34 mouse cellular contexts compared by ENCODE assay signal in the genomic region with DNA sequence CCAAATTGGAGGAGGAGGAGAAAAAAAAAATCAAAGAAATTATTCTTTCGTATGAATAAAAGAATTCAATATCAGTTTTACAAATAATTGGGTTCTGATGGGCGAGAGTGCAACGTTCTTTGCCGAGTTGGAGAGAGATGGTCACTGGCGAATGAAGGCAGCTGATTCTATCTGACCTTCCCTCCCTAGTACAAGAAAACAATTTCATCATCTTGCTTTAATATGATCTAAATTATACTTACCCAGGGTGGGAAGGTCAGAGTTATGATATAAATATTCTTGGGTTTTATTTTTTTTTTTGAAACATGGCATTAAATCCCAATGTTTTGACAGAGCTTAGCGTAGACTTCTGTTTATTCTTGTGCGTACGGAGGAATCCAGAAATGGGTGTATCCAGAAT. TPM values are rescaled to one million over a fixed set of nuclear protein-coding genes. Genes with fewer than 3 reads are reported as not detected.
A peak's percentile ranks its signal among the peaks of the same experiment; 100 is the strongest.
DNase-seq lines count a peak whose midpoint lies in the region; ATAC-seq lines count a peak whose summit lies in the region.
"Had no signal": no experiment of that assay in that cellular context is flagged by ENCODE, and none has a peak within 500 bp of the region (broad histone marks: within the 10 kb centered on the region; RNA-seq: fewer than 3 reads in every experiment).

No protein-coding gene starts in this region.

- ATAC-seq in heart, embryonic 14.5 days (ENCODE audit: insufficient number of reproducible peaks, insufficient read depth, low FRiP score, low read depth): no peak
- no peak for ATAC-seq in limb, embryonic 13.5 days (ENCODE audit: low FRiP score, low read depth)
- ATAC-seq in lung, embryonic 16.5 days (ENCODE audit: low read depth): no peak
- no peak for ATAC-seq in stomach, embryonic 16.5 days (ENCODE audit: insufficient read depth, low FRiP score)
- ATAC-seq: forebrain, embryonic 13.5 days; midbrain, embryonic 13.5 days; Patski had no signal

- WGBS in heart, embryonic 14.5 days: 87% methylated on average over 8 of the region's 8 CpGs
- 83% methylated on average over 8 of the region's 8 CpGs for WGBS in limb, embryonic 13.5 days
- 91% methylated on average over 8 of the region's 8 CpGs for WGBS in limb, embryonic 10.5 days
- WGBS in lung, embryonic 16.5 days: 52% methylated on average over 8 of the region's 8 CpGs
- WGBS in stomach, embryonic 16.5 days: 54% methylated on average over 8 of the region's 8 CpGs

- H3K4me3 ChIP-seq in heart, embryonic 14.5 days (ENCODE audit: control insufficient read depth in 1 of 2, insufficient read depth in 1 of 2, low read depth in 1 of 2, low read length in 2 of 2): no peak overlapping the region
- no peak overlapping the region for H3K4me3 ChIP-seq in limb, embryonic 13.5 days
- no peak overlapping the region for H3K4me3 ChIP-seq in limb, embryonic 10.5 days
- no peak overlapping the region for H3K4me3 ChIP-seq in lung, embryonic 16.5 days (ENCODE audit: low read length)
- no peak overlapping the region for H3K4me3 ChIP-seq in stomach, embryonic 16.5 days (replicated peaks; ENCODE audit: low read length)
- H3K4me3 ChIP-seq: forebrain, embryonic 13.5 days; liver, embryonic 15.5 days; midbrain, embryonic 13.5 days had no signal

- no peaks in the 10 kb centered on the region for H3K27me3 ChIP-seq in heart, embryonic 14.5 days (ENCODE audit: control insufficient read depth, insufficient read depth, low read length)
- peaks cover 3% of the 10 kb centered on the region; the same call in 1 of the 2 replicates for H3K27me3 ChIP-seq in limb, embryonic 13.5 days
- H3K27me3 ChIP-seq in limb, embryonic 10.5 days (ENCODE audit: low read depth, poor library complexity, severe bottlenecking): peaks cover 31% of the 10 kb centered on the region
- no peaks in the 10 kb centered on the region; the same call in 1 of the 2 replicates for H3K27me3 ChIP-seq in lung, embryonic 16.5 days (ENCODE audit: control insufficient read depth, insufficient read depth, low read depth, low read length)
- H3K27me3 ChIP-seq in stomach, embryonic 16.5 days (ENCODE audit: control insufficient read depth, insufficient read depth, low read length): no peaks in the 10 kb centered on the region
- H3K27me3 ChIP-seq: Patski had no signal

- H3K9me3 ChIP-seq in heart, embryonic 14.5 days (ENCODE audit: control insufficient read depth, low read length): no peaks in the 10 kb centered on the region
- H3K9me3 ChIP-seq in limb, embryonic 13.5 days: no peaks in the 10 kb centered on the region
- H3K9me3 ChIP-seq in limb, embryonic 10.5 days (replicated peaks): no peaks in the 10 kb centered on the region
- no peaks in the 10 kb centered on the region for H3K9me3 ChIP-seq in lung, embryonic 16.5 days (ENCODE audit: control insufficient read depth, low read length)
- no peaks in the 10 kb centered on the region for H3K9me3 ChIP-seq in stomach, embryonic 16.5 days (replicated peaks; ENCODE audit: control insufficient read depth, low read length)
- H3K9me3 ChIP-seq: forebrain, embryonic 13.5 days; heart, embryonic 10.5 days; hindbrain, embryonic 13.5 days; limb, embryonic 12.5 days; liver, embryonic 15.5 days; midbrain, embryonic 13.5 days; neural tube, embryonic 13.5 days had no signal

- peaks cover 2 to 11% of the 10 kb centered on the region in 2 experiments; a peak in 2 of 4 replicates for H3K4me1 ChIP-seq in heart, embryonic 14.5 days (ENCODE audit: control insufficient read depth in 2 of 2, insufficient read depth in 2 of 2, low read length in 2 of 2)
- peaks cover 37% of the 10 kb centered on the region for H3K4me1 ChIP-seq in limb, embryonic 13.5 days
- peaks cover 21% of the 10 kb centered on the region for H3K4me1 ChIP-seq in limb, embryonic 10.5 days
- peaks cover 29% of the 10 kb centered on the region for H3K4me1 ChIP-seq in lung, embryonic 16.5 days (replicated peaks; ENCODE audit: control insufficient read depth, insufficient read depth, low read length)
- peaks cover 17% of the 10 kb centered on the region for H3K4me1 ChIP-seq in stomach, embryonic 16.5 days (ENCODE audit: control insufficient read depth, insufficient read depth, low read length)

- no peak overlapping the region for H3K9ac ChIP-seq in heart, embryonic 14.5 days (ENCODE audit: low read length)
- H3K9ac ChIP-seq in limb, embryonic 13.5 days: no peak overlapping the region
- H3K9ac ChIP-seq in lung, embryonic 16.5 days (ENCODE audit: low read length): no peak overlapping the region
- H3K9ac ChIP-seq in stomach, embryonic 16.5 days (ENCODE audit: low read length): no peak overlapping the region
- H3K9ac ChIP-seq: forebrain, embryonic 13.5 days; hindbrain, embryonic 13.5 days; limb, embryonic 12.5 days; liver, embryonic 15.5 days; midbrain, embryonic 13.5 days had no signal

- peak overlapping the region; percentile 99; the same call in 1 of the 2 replicates for H3K4me2 ChIP-seq in heart, embryonic 14.5 days (ENCODE audit: low read length)
- peak overlapping the region; percentile 99 for H3K4me2 ChIP-seq in limb, embryonic 13.5 days (replicated peaks)
- peak overlapping the region; percentile 37 for H3K4me2 ChIP-seq in lung, embryonic 16.5 days (ENCODE audit: low read depth, low read length)
- H3K4me2 ChIP-seq in stomach, embryonic 16.5 days (ENCODE audit: low read depth, low read length): peak overlapping the region; percentile 27; the same call in 1 of the 2 replicates
- H3K4me2 ChIP-seq: liver, embryonic 15.5 days; midbrain, embryonic 13.5 days had no signal

- DNase-seq in heart, adult 8-10 months (ENCODE audit: low spot score): no peak
- DNase-seq in limb, embryonic 10.5 days (ENCODE audit: low spot score): no peak
- no peak for DNase-seq in lung, adult 18-20 months
- DNase-seq: adrenal gland, postnatal 25 days; cerebellum, adult 11-12 months; cerebellum, postnatal 10 days; gastrocnemius, postnatal 10 days; heart, postnatal 4 days; kidney, adult 8-10 months; kidney, postnatal 14 days; right cerebral cortex, postnatal 4 days had no signal

- H3K27ac ChIP-seq in heart, embryonic 14.5 days (replicated peaks in 1 of 2; ENCODE audit: control insufficient read depth in 1 of 2, insufficient read depth in 1 of 2, low read depth in 2 of 2, low read length in 2 of 2): no peak overlapping the region
- no peak overlapping the region for H3K27ac ChIP-seq in limb, embryonic 13.5 days
- H3K27ac ChIP-seq in limb, embryonic 10.5 days: no peak overlapping the region
- H3K27ac ChIP-seq in lung, embryonic 16.5 days (ENCODE audit: low read length): no peak overlapping the region
- no peak overlapping the region for H3K27ac ChIP-seq in stomach, embryonic 16.5 days (ENCODE audit: low read length)
- H3K27ac ChIP-seq: forebrain, embryonic 13.5 days; hindbrain, embryonic 13.5 days; limb, embryonic 12.5 days; liver, embryonic 15.5 days; macrophage; midbrain, embryonic 13.5 days; neural tube, embryonic 13.5 days had no signal

- H3K36me3 ChIP-seq in heart, embryonic 14.5 days (ENCODE audit: control insufficient read depth, insufficient read depth, low read length): no peaks in the 10 kb centered on the region
- no peaks in the 10 kb centered on the region for H3K36me3 ChIP-seq in limb, embryonic 13.5 days
- no peaks in the 10 kb centered on the region for H3K36me3 ChIP-seq in limb, embryonic 10.5 days
- no peaks in the 10 kb centered on the region for H3K36me3 ChIP-seq in lung, embryonic 16.5 days (ENCODE audit: control insufficient read depth, insufficient read depth, low read length)
- H3K36me3 ChIP-seq in stomach, embryonic 16.5 days (ENCODE audit: control insufficient read depth, insufficient read depth, low read length): no peaks in the 10 kb centered on the region
- H3K36me3 ChIP-seq: heart, embryonic 10.5 days; hindbrain, embryonic 13.5 days; limb, embryonic 12.5 days; liver, embryonic 15.5 days had no signal

RNA-seq across cellular contexts. Expression of a gene that starts 2.1 kb away (rescaled TPM):
- 0.88 and 1.4 TPM in 2 replicates for polyA plus RNA-seq in heart, embryonic 14.5 days (2014; fragmentation: Nextera tagmentation; extraction: Ambion mirVana)
- total RNA-seq in heart, adult 8-10 months (2022): 1 to 10 TPM; 2.4 to 3.6 (median 2.5) TPM
- 1.4 and 1.7 TPM in 2 replicates for polyA plus RNA-seq in limb, embryonic 13.5 days (2015; fragmentation: Nextera tagmentation; extraction: Ambion mirVana)
- polyA plus RNA-seq in limb, embryonic 10.5 days (2016; fragmentation: Nextera tagmentation; extraction: Ambion mirVana): 0.23 and 0.26 TPM in 2 replicates
- 1.8 and 2.4 TPM in 2 replicates for polyA plus RNA-seq in lung, embryonic 16.5 days (2015; fragmentation: Nextera tagmentation; extraction: Ambion mirVana)
- 1.1 and 1.3 TPM in 2 replicates for polyA plus RNA-seq in stomach, embryonic 16.5 days (2015; fragmentation: Nextera tagmentation; extraction: Ambion mirVana)
- total RNA-seq: common myeloid progenitor, adult 5-6 weeks; megakaryocyte-erythroid progenitor cell, adult 5-6 weeks; MEL had no signal
- polyA plus RNA-seq: macrophage had no signal

RNA-seq across cellular contexts. Expression of a gene that starts 22.1 kb away (rescaled TPM):
- 37.4 and 41.6 TPM in 2 replicates for polyA plus RNA-seq in heart, embryonic 14.5 days (2014; fragmentation: Nextera tagmentation; extraction: Ambion mirVana)
- 10 to 100 TPM in 2 of 4 experiments, 1 to 10 TPM in 2; 9.2 to 11.3 (median 10.3) TPM for total RNA-seq in heart, adult 8-10 months (2022)
- polyA plus RNA-seq in limb, embryonic 13.5 days (2015; fragmentation: Nextera tagmentation; extraction: Ambion mirVana): 49.3 and 50.5 TPM in 2 replicates
- polyA plus RNA-seq in limb, embryonic 10.5 days (2016; fragmentation: Nextera tagmentation; extraction: Ambion mirVana): 39.8 and 42.0 TPM in 2 replicates
- 50.5 and 51.9 TPM in 2 replicates for polyA plus RNA-seq in lung, embryonic 16.5 days (2015; fragmentation: Nextera tagmentation; extraction: Ambion mirVana)
- 63.6 and 64.9 TPM in 2 replicates for polyA plus RNA-seq in stomach, embryonic 16.5 days (2015; fragmentation: Nextera tagmentation; extraction: Ambion mirVana)

RNA-seq across cellular contexts. Expression of a gene that starts 22.3 kb away (rescaled TPM):
- 70.6 and 79.7 TPM in 2 replicates for polyA plus RNA-seq in heart, embryonic 14.5 days (2014; fragmentation: Nextera tagmentation; extraction: Ambion mirVana)
- 10 to 100 TPM; 16.1 to 20.2 (median 18.9) TPM for total RNA-seq in heart, adult 8-10 months (2022)
- 122 and 137 TPM in 2 replicates for polyA plus RNA-seq in limb, embryonic 13.5 days (2015; fragmentation: Nextera tagmentation; extraction: Ambion mirVana)
- polyA plus RNA-seq in limb, embryonic 10.5 days (2016; fragmentation: Nextera tagmentation; extraction: Ambion mirVana): 183 and 200 TPM in 2 replicates
- polyA plus RNA-seq in lung, embryonic 16.5 days (2015; fragmentation: Nextera tagmentation; extraction: Ambion mirVana): 119 and 123 TPM in 2 replicates
- 87.3 and 90.3 TPM in 2 replicates for polyA plus RNA-seq in stomach, embryonic 16.5 days (2015; fragmentation: Nextera tagmentation; extraction: Ambion mirVana)

RNA-seq across cellular contexts. Expression of a gene that starts 43.3 kb away (rescaled TPM):
- polyA plus RNA-seq in heart, embryonic 14.5 days (2014; fragmentation: Nextera tagmentation; extraction: Ambion mirVana): 1.1 and 1.3 TPM in 2 replicates
- total RNA-seq in heart, adult 8-10 months (2022): not detected
- polyA plus RNA-seq in limb, embryonic 13.5 days (2015; fragmentation: Nextera tagmentation; extraction: Ambion mirVana): 1.1 and 1.3 TPM in 2 replicates
- polyA plus RNA-seq in limb, embryonic 10.5 days (2016; fragmentation: Nextera tagmentation; extraction: Ambion mirVana): 1.1 and 1.5 TPM in 2 replicates
- polyA plus RNA-seq in lung, embryonic 16.5 days (2015; fragmentation: Nextera tagmentation; extraction: Ambion mirVana): 0.67 TPM in 1 of 2 replicates, not detected in the other
- polyA plus RNA-seq in stomach, embryonic 16.5 days (2015; fragmentation: Nextera tagmentation; extraction: Ambion mirVana): 0.51 and 0.88 TPM in 2 replicates
- total RNA-seq: adrenal gland, postnatal 25 days; gastrocnemius, postnatal 10 days; heart, postnatal 4 days; layer of hippocampus, adult 18-20 months; layer of hippocampus, postnatal 10 days; left cerebral cortex, adult 18-20 months; left cerebral cortex, postnatal 14 days; megakaryocyte-erythroid progenitor cell, adult 5-6 weeks; MEL had no signal
- polyA plus RNA-seq: forebrain, embryonic 13.5 days; gonadal fat pad, adult 2 months; heart, embryonic 10.5 days; heart, postnatal 0 days; limb, embryonic 12.5 days; macrophage; spleen, adult 2 months had no signal

RNA-seq across cellular contexts. Expression of a gene that starts 50.1 kb away (rescaled TPM):
- 36.3 and 39.5 TPM in 2 replicates for polyA plus RNA-seq in heart, embryonic 14.5 days (2014; fragmentation: Nextera tagmentation; extraction: Ambion mirVana)
- total RNA-seq in heart, adult 8-10 months (2022): 10 to 100 TPM; 19.9 to 23.0 (median 21.4) TPM
- polyA plus RNA-seq in limb, embryonic 13.5 days (2015; fragmentation: Nextera tagmentation; extraction: Ambion mirVana): 34.8 and 36.8 TPM in 2 replicates
- polyA plus RNA-seq in limb, embryonic 10.5 days (2016; fragmentation: Nextera tagmentation; extraction: Ambion mirVana): 35.0 and 35.4 TPM in 2 replicates
- 25.4 and 26.2 TPM in 2 replicates for polyA plus RNA-seq in lung, embryonic 16.5 days (2015; fragmentation: Nextera tagmentation; extraction: Ambion mirVana)
- 19.0 and 19.4 TPM in 2 replicates for polyA plus RNA-seq in stomach, embryonic 16.5 days (2015; fragmentation: Nextera tagmentation; extraction: Ambion mirVana)

Comparison
In these comparisons a context has a peak if more than half of its experiments do, and no peak if none do; other contexts are left out.
1. H3K4me2 ChIP-seq: peak in every context shown above with its lines; median percentile 99 in heart, embryonic 14.5 days; 99 in limb, embryonic 13.5 days; 37 in lung, embryonic 16.5 days; 27 in stomach, embryonic 16.5 days.